Mouse (Mus musculus) heart, adult 2 months (tissue): ENCODE measurements around the gene Nutm1.

Experiments used
- CTCF ChIP-seq: fragments of 200-600 bp; IDR thresholded peaks from 2 replicates; pipeline ENCODE4 v1.8.1; 2022; ENCODE audit warnings: antibody characterized with exemption, mild to moderate bottlenecking, moderate library complexity
- EP300 ChIP-seq: fragments of 200-500 bp; IDR thresholded peaks from 2 replicates; pipeline ENCODE4 v1.6.1; 2011; ENCODE audit warnings: low read depth, low read length, control low read depth; ENCODE audit not compliant: insufficient read depth
- POLR2A ChIP-seq: fragments of 200-500 bp; IDR thresholded peaks from 2 replicates; pipeline ENCODE4 v1.6.1; 2011; ENCODE audit warnings: mild to moderate bottlenecking, low read depth, low read length, control low read depth; ENCODE audit not compliant: insufficient read depth

- TF ChIP-seq CTCF (no peak), POLR2A (no peak), EP300 (no peak)
Observed at GRCm38 (mm10) chr2:112282846-112283245, 23.8 kb upstream of the Nutm1 start.
